Mouse (Mus musculus): ENCODE measurements around the gene C9.

The C9 gene

DNA sequence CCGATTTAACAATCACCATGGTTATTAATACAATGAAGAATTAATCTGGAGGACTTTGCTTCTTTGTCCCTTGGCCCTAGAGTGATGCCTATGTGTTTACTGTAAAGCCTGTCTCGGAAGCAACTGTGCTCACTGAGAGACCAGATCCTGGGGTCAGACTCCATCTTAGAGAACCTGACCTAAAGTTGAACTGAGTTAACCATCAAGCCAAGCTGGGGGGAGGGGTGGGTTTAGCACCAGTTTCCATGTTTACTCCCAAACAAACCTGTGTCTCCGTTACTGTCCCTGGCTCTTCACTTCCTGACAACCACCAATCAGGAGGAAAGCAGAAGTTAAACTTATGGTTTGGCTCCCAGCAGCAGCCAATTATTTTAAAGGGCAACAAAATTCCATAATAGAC is 38.4 kb downstream of the C9 start:
- DNase-seq (ENCODE audit: low spot score in 2 of 2): no peak

DNA sequence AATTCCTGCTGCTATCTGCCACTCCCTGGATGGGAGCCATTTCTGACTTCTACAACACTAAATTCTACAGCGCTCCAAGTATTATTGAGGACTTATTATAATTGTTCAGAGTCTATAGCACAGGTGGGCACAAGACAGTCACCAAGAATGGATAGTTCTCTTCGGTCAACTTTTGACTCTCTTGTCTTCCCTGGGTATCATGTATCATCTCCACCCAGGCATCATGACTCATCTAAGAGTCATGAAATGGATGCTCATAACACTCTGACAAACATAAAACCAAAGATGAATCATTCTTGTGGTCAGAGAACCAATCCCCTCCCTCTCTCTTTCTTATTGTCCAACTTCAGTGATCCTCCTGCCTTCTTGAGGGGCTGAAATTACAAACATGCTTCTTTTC is 47.3 kb downstream of the C9 start:
- DNase-seq (ENCODE audit: low spot score in 2 of 2): no peak

DNA sequence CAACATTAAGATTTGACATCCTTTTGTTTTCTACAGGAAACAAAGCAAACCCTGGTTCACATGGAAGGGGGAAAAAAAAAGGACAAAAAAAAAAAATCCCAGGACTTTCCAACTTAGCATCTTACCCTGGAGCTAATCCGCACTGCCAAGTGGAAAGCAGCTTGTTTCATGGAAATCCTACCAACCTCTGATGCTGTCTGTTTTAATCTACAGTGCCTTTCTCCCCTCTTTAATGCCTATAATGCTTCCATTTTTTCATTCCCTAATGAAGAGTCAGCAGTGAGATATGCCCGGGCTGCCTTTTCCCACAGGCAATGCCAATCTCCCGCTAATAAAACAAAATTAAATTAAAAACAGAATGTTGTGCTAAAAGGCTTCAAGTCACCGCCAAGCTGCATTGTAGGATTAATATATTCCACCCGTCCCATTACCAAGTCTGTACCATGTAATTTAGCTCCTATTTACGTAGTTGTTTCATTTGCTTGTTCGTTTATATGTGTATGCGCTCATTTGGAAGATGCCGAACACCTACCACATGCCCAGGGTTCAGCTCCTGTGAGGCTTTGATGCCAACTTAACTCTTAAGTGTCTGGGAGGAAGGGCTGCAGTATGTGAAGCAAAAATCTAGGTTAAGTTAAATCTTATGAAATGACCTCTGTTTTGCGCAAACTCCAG is 53.4 kb downstream of the C9 start:
- DNase-seq (ENCODE audit: low spot score in 2 of 2): no peak

DNA sequence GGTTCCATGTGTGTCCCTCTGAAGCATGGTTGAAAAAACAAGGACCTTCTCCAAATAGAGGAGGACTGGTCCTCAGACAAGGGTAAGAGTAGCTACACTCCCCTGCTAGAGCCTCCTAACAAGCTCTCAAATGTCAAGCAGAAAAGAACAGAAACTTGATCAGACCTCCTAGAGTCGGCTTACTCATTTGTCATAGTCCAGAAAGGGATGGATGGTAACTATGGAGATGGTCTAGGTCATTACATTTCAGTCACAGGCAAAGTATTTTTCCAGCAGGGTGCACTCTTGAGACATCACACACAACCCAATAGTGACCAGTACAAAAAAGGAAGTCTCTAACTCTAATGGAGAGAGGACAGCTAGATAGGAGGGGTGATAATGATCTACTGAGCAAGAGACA is 55.7 kb downstream of the C9 start:
- no peak for DNase-seq (ENCODE audit: low spot score in 2 of 2)

DNA sequence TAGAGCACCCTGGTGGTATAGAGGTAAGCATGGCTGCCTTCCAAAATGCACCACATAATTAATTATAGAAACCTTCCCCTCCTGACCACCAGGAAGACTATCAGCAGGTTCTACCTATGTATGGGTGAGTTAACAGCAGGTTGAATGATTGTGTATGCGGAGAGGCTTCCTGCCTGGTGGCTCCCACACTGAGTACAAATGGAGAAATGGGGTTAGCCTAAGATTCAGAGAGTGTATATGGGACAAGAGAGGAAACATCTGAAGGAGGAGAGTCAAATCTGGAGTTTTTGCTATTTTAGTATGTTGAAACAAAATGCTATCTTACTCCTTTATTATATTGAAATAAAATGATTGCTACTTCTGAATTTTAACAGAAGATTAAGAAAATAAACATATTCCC is 72.4 kb downstream of the C9 start:
- no peak for DNase-seq (ENCODE audit: low spot score in 2 of 2)

DNA sequence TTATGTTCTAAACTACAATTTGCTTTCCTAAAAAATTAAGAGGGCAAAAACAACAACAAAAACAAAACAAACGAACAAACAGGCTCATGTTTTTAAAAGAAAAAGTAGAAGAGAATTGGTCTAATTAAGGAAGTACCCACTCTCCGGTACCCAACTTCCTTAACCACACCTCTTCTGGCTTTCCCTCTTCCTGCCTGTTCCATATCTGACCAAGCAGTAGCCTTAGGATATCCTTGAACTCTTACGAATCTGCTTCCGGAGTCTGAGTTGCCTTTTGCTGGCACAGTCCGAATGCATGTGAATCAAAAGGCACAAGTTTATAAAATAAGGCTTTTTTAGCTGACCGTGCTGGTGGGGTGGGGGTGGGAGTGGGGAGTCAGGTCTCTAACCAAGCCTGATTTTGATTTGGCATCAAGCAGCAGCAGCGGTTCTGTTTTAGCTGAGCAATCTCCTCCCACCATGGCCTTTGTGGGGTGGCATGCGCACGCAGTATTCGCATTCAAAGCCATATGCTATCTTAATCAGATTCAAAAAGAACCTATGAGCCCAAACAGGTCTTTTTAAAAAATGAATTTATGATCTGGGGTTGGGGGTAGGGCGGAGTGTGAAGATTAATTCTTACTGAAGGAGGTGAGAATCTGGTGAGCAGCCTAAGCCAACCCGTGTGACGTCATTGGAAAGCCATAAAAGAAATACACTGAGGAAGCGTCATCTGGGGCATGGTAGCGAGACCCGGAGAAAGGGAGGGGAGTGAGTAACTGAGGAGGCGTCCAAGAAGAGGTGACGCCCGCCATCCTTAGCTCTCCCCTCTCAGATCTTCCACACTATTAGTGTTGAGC is 74.5 kb downstream of the C9 start:
- no peak for DNase-seq (ENCODE audit: low spot score in 2 of 2)

DNA sequence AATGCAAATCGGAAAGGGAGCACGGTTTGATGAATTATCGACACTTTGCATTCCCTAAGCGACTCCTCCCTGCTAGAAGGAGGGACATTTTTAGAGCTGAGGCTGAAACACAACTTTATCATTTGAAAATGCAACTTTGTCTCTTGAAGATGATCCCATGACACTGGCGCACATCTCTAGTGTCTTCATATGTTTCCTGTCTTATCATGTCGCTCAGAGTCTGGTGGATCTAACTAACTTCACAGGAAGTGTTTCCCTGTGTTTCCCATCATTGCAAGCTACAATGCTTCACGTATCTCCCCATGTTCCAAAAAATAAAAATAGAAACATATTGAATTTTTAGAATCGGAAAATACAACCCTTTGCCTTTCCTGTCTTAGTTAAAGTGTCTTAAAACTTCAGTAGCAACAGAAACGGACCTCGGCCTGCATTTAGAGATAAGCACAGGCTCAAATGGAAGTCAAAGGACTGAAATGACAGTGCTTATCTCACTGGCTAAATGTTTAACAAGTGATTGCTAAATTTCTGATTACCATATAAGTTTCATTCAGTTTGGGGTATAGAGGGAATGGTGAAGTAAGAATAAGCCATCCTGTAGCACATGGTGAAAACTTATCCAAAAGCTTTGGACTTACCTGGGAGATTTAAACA is 75.5 kb downstream of the C9 start:
- no peak for DNase-seq (ENCODE audit: low spot score in 2 of 2)

DNA sequence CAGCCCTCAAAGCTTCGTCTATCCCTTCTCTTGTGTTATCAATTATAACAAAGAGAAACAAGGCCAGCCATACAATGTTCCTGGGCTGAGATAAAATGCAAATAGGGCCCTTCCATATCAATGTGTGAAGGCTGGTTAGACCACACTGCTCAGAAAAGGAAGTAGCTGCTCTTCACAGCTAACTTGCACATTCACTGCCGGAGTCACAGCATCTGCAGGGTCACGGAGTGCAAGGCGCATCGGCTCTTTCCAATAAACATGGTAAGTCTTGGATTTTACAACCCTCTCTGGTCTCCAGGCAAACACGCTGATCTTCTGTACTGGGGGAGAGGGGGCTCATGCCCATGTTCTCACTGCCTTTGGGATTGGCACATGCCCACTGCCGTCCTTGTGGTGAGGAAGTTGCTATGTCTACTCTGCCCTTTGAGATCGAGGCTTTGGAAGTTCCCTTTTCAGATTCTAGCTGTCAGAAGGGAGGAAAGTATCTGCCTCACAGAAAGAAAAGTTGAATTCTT is 77.6 kb downstream of the C9 start, which contains the start of gene Fyb:
Fyb (plus strand) TSS at position 201 of the 515 bp plus-strand sequence.
- DNase-seq (ENCODE audit: low spot score in 2 of 2): no peak

DNA sequence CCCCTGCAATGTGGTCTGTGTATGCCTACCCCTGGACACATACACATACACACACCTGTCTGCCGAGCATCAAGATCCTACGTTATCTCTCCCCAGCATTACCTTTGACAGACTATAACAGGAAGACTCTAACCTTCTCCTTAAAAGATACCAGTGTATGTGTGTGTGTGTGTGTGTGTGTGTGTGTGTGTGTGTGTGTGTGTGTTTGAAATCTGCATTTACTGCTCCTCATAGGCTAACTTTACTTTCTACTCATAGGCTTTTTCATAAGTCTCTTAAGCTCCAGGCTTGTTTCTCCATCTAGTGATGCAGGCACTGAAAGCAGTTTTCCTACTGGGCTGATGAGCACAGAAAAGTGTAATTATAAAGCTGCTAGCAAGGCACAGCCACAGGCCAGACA is 79.7 kb downstream of the C9 start:
- DNase-seq (ENCODE audit: low spot score in 2 of 2): no peak

DNA sequence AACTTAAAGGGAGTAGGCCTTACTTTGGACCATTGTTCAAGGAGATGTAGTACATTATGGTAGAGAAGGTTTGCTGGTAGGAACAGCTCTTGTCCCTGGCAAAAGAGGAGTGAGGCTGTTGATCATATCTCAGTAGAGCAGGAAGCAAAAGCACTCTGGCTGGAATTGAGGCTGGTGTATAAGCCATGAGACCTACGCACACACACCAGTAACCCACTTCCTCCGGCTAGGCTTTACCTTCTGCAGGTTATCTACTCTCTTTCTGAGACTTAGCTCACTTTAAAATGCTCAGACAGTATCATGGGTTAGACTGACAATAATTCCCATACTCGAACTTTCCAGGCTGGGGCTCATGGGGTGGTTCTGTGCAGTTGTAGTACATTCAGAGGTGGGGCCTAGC is 80.3 kb downstream of the C9 start:
- no peak for DNase-seq (ENCODE audit: low spot score in 2 of 2)

DNA sequence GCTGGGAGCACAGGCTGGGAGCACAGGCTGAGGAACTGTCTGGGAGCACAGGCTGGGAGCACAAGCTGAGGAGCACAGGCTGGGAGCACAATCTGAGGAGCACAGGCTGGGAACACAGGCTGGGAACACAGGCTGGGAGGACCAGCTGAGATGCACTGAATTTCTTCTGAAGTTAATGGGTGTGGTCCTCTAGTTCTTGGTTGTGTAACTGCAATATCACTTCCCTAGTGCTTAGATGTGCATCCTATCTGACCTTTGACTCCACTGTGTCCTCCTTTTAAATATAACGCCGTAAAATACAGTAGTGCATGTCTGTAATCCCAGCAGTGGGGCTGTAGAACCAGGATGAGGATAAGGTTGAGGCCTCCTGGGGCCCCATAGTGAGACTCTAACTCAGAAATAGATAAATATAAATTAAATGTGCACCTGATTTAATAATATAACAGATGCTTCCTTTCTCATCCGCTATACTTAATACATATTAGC is 88.8 kb downstream of the C9 start:
- no peak for DNase-seq (ENCODE audit: low spot score in 2 of 2)

DNA sequence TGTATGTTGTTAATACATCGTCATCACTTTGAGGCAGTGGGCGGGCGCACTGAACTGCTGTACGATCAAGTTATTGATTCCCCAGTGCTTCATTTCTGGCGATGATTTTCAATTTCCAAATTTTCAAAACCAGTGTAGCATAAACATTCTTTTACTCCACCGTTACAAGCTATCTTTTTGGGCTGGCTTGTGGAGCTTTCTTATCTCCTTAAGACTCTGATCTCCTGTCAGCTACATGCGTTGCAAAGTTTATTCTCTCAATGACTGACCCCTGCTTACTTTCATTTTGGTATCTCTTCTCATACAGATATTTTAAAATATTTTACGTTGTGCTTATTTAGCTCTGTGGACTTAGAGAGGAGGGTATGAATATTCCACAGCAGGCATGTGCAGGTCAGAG is 89.5 kb downstream of the C9 start:
- no peak for DNase-seq (ENCODE audit: low spot score in 2 of 2)

DNA sequence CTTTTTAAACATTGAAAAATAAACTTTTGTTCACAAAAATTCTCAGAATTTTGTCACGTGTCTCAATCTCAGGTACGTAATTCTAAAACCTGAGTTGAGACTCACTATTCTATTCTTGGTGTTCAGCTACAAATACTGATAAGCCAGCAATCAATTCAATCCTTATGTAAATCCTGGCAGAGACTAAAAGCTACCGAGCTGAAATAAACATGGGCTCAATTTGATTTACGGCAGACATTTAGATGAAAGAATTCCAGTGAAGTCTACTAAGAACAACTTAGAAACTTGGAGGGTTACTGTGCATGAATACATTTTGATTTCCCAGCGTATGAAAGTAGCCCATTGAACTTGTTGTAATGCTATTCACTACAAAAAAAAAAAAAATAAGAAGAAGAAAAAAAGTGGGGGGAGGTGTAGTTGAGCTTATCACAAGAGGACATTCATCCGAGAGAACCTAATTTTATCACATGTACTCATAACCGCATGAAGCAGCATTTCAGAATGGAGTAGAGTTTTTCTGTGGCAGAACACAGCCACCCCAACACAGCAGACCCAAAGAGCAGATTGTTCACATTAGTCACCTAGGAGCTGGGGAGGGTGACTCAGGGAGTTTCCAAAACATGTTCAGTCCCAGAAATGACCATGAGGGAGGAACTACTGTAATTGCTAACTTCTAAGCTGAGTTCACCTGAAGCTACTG is 94.7 kb downstream of the C9 start:
- no peak for DNase-seq (ENCODE audit: low spot score in 2 of 2)
